Mouse (Mus musculus) cerebellum, adult 2 months (tissue): Measurements from ENCODE around the gene Fem1b. TPM values are rescaled to one million over a fixed set of nuclear protein-coding genes. Genes with fewer than 3 reads are reported as not detected.
A peak's percentile ranks its signal among the peaks of the same experiment; 100 is the strongest.

ENCODE experiments used
- DNase-seq, 2 experiments: peaks; one replicate each; pipeline ENCODE4 v3.0.0; 2021
- H3K27ac ChIP-seq: fragments of 200-500 bp; 2 replicates; pipeline ENCODE4 v1.5.1; 2012; ENCODE audit warnings: low read length, control low read depth, inconsistent platforms; ENCODE audit not compliant: insufficient read depth
- H3K27me3 ChIP-seq: fragments of 200-500 bp; 2 replicates; pipeline ENCODE4 v1.6.1; 2012; ENCODE audit warnings: inconsistent platforms, mild to moderate bottlenecking, low read length, moderate library complexity; ENCODE audit not compliant: control insufficient read depth, insufficient read depth
- H3K4me1 ChIP-seq: fragments of 200-500 bp; 2 replicates; pipeline ENCODE4 v1.6.1; 2011; ENCODE audit warnings: low read length; ENCODE audit not compliant: control insufficient read depth, insufficient read depth
- H3K4me3 ChIP-seq: fragments of 200-500 bp; replicated peaks from 2 replicates; pipeline ENCODE3; 2011; ENCODE audit warnings: mild to moderate bottlenecking, low read depth, low read length, control low read depth; ENCODE audit not compliant: insufficient read depth
- CTCF ChIP-seq: fragments of 200-500 bp; IDR thresholded peaks from 2 replicates; pipeline ENCODE4 v1.5.1; 2011; ENCODE audit warnings: low read depth, mild to moderate bottlenecking, control low read depth, low read length, moderate library complexity, borderline replicate concordance; ENCODE audit not compliant: insufficient read depth
- POLR2A ChIP-seq: fragments of 200-500 bp; IDR thresholded peaks from 2 replicates; pipeline ENCODE4 v1.6.1; 2011; ENCODE audit warnings: low read length, control low read depth, borderline replicate concordance; ENCODE audit not compliant: insufficient read depth
- WGBS: fragments of 180-500 bp; shearing (Covaris S2); methylation state at CpG from one replicate; pipeline ENCODE4 v1.1.7; 2018; 5-methylcytosine and 5-hydroxymethylcytosine counted together
- polyA plus RNA-seq: library from polyadenylated mRNA; depleted of rRNA; stranded (reverse); fragments of >200 nt; gene quantifications from 2 replicates; pipeline ENCODE4 v1.2.3, GENCODE M21; 2012

Fem1b gene
- polyA plus RNA-seq, 1 experiment, result 42.0 TPM

DNA sequence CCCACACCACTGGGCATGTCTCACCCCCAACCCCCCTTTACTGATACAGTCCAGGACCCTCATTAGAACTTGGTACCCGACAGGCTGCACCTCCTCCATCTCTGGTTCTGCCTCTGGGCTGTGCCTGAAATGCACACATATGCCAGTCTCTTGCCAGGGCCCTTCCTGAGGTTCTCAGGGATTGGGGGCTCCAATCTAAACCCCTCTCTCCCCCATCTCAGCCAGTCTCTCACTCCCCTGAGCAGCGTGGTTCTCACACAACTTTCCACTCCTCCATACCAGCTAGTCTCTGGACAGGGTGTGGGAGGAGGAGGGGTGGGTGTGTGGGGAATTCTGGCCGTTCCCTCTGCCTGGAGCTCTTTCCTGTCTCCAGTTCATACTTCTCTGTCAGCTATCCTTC lies 25.9 kb upstream of the Fem1b start:
- Histone ChIP-seq H3K27me3 (no peaks in the 10 kb centered on the region), H3K27ac (no peak overlapping the region), H3K4me3 (no peak overlapping the region), H3K4me1 (peaks cover 10% of the 10 kb centered on the region)
- TF ChIP-seq CTCF (no peak), POLR2A (no peak)
- WGBS, result 64% methylated on average over 3 of the region's 3 CpGs
- DNase-seq, result no peak

DNA sequence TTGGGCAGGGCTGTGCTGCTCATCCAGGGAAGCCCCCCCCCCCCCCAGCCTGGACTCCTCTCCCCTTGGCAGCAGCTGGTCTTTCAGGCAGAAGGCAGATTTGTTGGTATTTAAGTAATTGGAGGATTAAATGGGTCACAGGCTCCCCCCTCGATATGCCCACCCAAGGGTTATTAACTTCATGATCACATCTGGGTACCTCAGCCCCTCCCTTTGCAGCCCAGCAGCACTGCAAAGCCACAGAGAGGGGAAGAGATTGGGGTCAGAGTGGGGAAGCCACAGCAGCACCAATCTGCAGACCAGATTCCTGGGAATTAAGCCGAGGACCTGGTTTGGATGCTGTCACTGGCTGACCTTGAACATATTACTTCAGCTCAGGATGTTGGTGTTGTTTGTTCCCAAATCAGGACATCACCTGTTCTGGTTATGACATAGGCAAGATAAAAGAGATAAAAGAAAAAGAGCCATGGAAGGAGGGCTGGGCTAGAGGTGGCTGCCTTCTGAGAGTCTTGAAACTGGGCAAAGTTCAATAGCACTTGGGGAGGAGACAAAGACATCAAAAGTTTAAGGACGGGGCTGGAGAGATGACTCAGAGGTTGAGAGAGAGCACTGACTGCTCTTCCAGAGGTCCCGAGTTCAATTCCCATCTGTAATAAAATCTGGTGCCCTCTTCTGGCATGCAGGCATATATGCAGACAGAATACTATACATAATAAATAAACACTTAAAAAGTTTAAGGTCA lies 24.1 kb upstream of the Fem1b start:
- TF ChIP-seq CTCF (no peak), POLR2A (no peak)
- WGBS, result 44% methylated on average over 4 of the region's 4 CpGs
- Histone ChIP-seq H3K27ac (no peak overlapping the region), H3K4me1 (peaks cover 10% of the 10 kb centered on the region), H3K4me3 (no peak overlapping the region), H3K27me3 (no peaks in the 10 kb centered on the region)
- no peak for DNase-seq

DNA sequence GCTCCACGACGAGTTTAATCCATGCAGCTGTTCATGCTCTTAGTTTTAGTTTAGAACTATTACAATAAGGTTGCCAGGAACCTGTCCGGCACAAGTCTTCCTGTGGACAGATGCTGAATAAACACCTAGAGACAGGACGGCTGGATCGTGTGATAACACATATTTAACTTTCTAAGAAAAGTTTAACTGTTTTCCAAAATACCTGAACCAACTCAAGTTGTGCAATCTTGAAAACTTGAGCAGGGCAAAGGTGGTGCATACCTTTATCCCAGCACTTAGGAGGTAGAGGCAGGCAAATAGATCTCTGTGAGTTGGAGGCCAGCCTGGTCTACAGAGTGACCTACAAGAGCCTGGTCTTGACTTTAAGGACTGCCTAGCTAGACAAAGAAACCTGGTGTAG lies 23.2 kb upstream of the Fem1b start:
- no peak overlapping the region for H3K27ac ChIP-seq
- H3K4me1 ChIP-seq, result peaks cover 8% of the 10 kb centered on the region
- TF ChIP-seq POLR2A, result no peak
- TF ChIP-seq CTCF, result no peak
- H3K4me3 ChIP-seq, result no peak overlapping the region
- no peaks in the 10 kb centered on the region for H3K27me3 ChIP-seq
- DNase-seq, result no peak
- WGBS, result 81% methylated on average over 5 of the region's 5 CpGs

DNA sequence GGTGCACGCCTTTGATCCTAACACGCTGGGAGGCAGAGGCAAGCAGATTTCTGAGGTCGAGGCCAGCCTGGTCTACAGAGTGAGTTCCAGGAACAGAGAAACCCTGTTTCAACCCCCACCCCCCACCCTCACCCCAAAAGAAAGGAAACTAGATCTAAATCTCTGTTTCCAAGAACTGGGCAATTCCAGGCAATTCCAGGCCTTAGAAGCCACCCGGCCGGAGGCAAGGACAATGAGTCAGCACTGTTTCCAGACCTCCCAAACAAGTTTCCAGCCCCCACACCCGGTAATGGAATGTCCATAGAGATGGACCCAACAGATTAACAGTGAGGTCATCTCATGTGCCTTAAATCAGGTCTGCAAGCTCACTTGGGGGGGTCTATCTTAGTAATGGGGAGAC lies 18.1 kb upstream of the Fem1b start:
- Histone ChIP-seq H3K4me3 (no peak overlapping the region), H3K27me3 (no peaks in the 10 kb centered on the region), H3K27ac (no peak overlapping the region), H3K4me1 (no peaks in the 10 kb centered on the region)
- TF ChIP-seq CTCF, result no peak
- no peak for TF ChIP-seq POLR2A
- WGBS, result 90% methylated on average over 6 of the region's 6 CpGs
- DNase-seq, result no peak

DNA sequence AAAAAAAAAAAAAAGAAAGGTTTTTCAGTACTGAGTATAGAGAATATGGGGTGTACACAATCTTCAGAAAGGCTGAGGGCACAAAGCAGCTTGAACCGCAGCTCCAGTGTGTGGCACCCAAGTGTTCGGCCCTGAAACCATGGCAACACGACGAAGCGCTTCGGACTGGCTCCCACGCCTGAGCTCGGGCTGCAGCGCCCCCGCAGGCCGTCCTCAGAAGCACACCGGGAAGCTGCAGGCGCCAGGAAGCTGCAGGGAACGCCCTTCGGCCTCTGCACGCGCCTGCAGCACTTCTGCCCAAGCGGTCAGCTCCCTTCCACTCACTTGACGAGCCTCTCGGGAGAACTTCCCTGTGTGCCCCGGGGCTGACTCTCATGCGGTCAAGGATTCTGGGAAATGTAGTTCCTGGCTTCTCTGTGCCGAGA lies 16.9 kb upstream of the Fem1b start:
- no peak overlapping the region for H3K27ac ChIP-seq
- peak; percentile 94 to 95 for DNase-seq
- H3K4me1 ChIP-seq, result no peaks in the 10 kb centered on the region
- peak overlapping the region; percentile 46 for H3K4me3 ChIP-seq
- WGBS, result under 1% methylated on average over 23 of the region's 23 CpGs
- TF ChIP-seq CTCF, result peak; percentile 76
- TF ChIP-seq POLR2A, result peak; percentile 33; the same call in 1 of the 2 replicates
- no peaks in the 10 kb centered on the region for H3K27me3 ChIP-seq

DNA sequence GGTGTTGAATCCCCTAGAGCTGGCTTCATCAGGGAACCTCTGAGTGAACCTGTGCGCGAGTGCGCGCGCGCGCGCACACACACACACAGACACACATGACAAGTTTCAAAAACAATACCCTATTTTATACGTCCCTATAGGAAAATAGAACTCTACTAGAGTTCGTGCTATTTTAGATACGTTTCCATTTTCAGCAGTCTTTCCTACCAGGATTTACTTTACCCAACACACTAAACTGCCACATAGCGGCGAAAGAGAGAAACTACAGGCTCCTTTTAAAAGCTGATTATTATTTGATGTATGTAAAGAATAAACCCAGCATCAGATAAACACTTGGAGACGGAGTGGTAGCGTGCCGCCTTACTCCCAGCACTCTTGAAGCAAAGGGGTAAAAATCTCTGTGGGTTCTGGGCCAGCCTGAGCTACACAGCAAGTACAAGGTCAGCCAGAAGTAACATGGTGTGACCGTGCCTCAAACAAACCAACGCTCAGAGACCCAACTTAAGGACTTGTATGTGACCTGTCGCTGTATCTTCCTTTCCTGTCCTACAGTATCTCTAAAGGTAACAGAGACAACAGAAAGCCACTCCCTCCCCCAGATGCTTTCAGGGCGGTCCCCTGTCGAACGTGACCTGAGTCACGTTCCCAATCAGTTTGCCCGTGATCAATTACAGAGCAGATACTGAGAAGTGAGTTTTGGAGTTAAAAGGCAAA lies 16.4 kb upstream of the Fem1b start:
- Histone ChIP-seq H3K4me3 (peak overlapping the region; percentile 46), H3K27me3 (no peaks in the 10 kb centered on the region), H3K4me1 (no peaks in the 10 kb centered on the region), H3K27ac (no peak overlapping the region)
- DNase-seq, result peak; percentile 33 to 45
- WGBS, result 4% methylated on average over 24 of the region's 24 CpGs
- TF ChIP-seq CTCF (0 out of 2 replicates have a peak, but pooled peaks have one; percentile 0), POLR2A (no peak)

DNA sequence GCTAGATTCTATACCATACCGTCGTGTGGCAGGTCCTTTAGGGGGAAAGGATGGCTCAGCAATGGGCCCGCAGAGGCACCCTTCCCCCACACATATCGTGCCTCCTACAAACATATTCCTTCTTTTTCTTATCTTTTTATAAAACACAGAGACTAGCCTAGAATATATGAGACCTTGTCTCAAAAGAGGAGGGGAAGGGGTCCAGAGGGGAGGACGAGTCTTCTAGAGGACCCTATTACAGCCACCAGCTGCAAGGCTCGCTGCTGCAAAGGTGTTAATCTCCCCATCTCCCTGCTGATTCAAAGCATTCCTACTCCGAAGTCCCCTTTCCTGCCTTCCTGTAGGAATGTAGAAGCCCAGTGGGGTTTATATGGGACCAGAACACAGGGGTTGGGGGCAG lies 14.7 kb upstream of the Fem1b start:
- DNase-seq, result no peak
- Histone ChIP-seq H3K27me3 (no peaks in the 10 kb centered on the region), H3K27ac (no peak overlapping the region), H3K4me1 (no peaks in the 10 kb centered on the region), H3K4me3 (no peak overlapping the region)
- TF ChIP-seq POLR2A (no peak), CTCF (no peak)
- WGBS, result 33% methylated on average over 7 of the region's 7 CpGs
